Mouse (Mus musculus) kidney, embryonic 15.5 days (tissue): ENCODE data around the gene Phb2. TPM values are rescaled to one million over a fixed set of nuclear protein-coding genes. Genes with fewer than 3 reads are reported as not detected.
A peak's percentile ranks its signal among the peaks of the same experiment; 100 is the strongest.

Source experiments
- ATAC-seq: fragments of 200-750 bp; cut with Nextera tagmentation; replicated peaks from 2 replicates; pipeline ENCODE4 v1.8.0; 2017; ENCODE audit warnings: moderate TSS enrichment; ENCODE audit not compliant: low FRiP score
- H3K27ac ChIP-seq: fragments of 300-500 bp; sonication (generic); 2 replicates; pipeline ENCODE4 v1.5.1; 2015; ENCODE audit warnings: mild to moderate bottlenecking, inconsistent platforms
- H3K27me3 ChIP-seq: fragments of 300-500 bp; sonication (generic); 2 replicates; pipeline ENCODE4 v1.6.1; 2015; ENCODE audit warnings: inconsistent platforms
- H3K36me3 ChIP-seq: fragments of 300-500 bp; sonication (generic); 2 replicates; pipeline ENCODE4 v1.6.1; 2015; ENCODE audit warnings: inconsistent platforms
- H3K4me1 ChIP-seq: fragments of 300-500 bp; sonication (generic); 2 replicates; pipeline ENCODE4 v1.6.1; 2015; ENCODE audit warnings: inconsistent platforms
- H3K4me2 ChIP-seq: fragments of 300-500 bp; sonication (generic); 2 replicates; pipeline ENCODE4 v1.6.1; 2015; ENCODE audit warnings: moderate library complexity, mild to moderate bottlenecking, inconsistent platforms
- H3K4me3 ChIP-seq: fragments of 300-500 bp; sonication (generic); replicated peaks from 2 replicates; pipeline ENCODE4 v1.5.1; 2015; ENCODE audit warnings: mild to moderate bottlenecking, inconsistent platforms
- H3K9ac ChIP-seq: fragments of 300-500 bp; sonication (generic); 2 replicates; pipeline ENCODE4 v1.6.1; 2015; ENCODE audit warnings: mild to moderate bottlenecking, inconsistent platforms
- H3K9me3 ChIP-seq: fragments of 300-500 bp; sonication (generic); replicated peaks from 2 replicates; pipeline ENCODE4 v1.6.1; 2016; ENCODE audit warnings: inconsistent platforms
- WGBS: fragments of 180-500 bp; shearing (Covaris S2); methylation state at CpG from one replicate; pipeline ENCODE4 v1.1.7; 2015; ENCODE audit warnings: mixed read lengths; 5-methylcytosine and 5-hydroxymethylcytosine counted together
- polyA plus RNA-seq: library from polyadenylated mRNA; unstranded; fragments of >200 nt; fragmentation: Nextera tagmentation; extraction: Ambion mirVana; gene quantifications from 2 replicates; pipeline ENCODE4 v1.2.1, GENCODE M21; 2015

Gene Phb2
- polyA plus RNA-seq, 1 experiment from 2014 or later, result 401 TPM

GRCm38 (mm10) chr6:124696441-124697150, 15.5 kb upstream of the Phb2 start:
- Histone ChIP-seq H3K9ac (no peak overlapping the region), H3K36me3 (peaks cover 44% of the 10 kb centered on the region), H3K9me3 (no peaks in the 10 kb centered on the region), H3K4me1 (peaks cover 36% of the 10 kb centered on the region), H3K27ac (no peak overlapping the region), H3K4me2 (no peak overlapping the region), H3K27me3 (no peaks in the 10 kb centered on the region), H3K4me3 (no peak overlapping the region)
- ATAC-seq, result no peak
- 89% methylated on average over 7 of the region's 7 CpGs for WGBS

DNA sequence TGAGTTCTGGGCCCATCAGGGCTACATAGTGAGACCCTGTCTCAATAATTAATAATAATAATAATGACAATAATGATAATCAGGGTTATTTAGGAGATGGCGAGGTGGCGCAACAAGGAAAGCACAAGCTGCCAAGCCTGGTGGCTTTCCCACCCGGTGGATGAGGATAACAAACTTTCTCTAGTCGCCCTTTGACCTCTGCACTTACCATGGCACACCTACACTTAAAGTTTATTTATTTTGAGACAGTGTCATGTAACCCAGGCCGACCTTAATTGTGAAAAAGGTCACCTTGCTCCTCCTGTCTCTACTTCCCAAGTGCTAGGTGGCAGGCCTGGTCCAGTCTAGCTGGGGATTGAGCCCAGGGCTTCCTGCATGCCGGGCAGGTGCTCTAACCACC, 13.4 kb upstream of the Phb2 start:
- Histone ChIP-seq H3K9me3 (no peaks in the 10 kb centered on the region), H3K36me3 (peaks cover 65% of the 10 kb centered on the region), H3K4me3 (no peak overlapping the region), H3K27me3 (no peaks in the 10 kb centered on the region), H3K27ac (no peak overlapping the region), H3K9ac (no peak overlapping the region), H3K4me2 (no peak overlapping the region), H3K4me1 (peaks cover 27% of the 10 kb centered on the region)
- ATAC-seq, result no peak
- 74% methylated on average over 6 of the region's 6 CpGs for WGBS

- Histone ChIP-seq H3K27ac (no peak overlapping the region), H3K4me1 (peaks cover 21% of the 10 kb centered on the region), H3K9ac (no peak overlapping the region), H3K27me3 (no peaks in the 10 kb centered on the region), H3K9me3 (no peaks in the 10 kb centered on the region), H3K36me3 (peaks cover 71% of the 10 kb centered on the region), H3K4me2 (no peak overlapping the region), H3K4me3 (no peak overlapping the region)
- 83% methylated on average over 4 of the region's 4 CpGs for WGBS
- ATAC-seq, result no peak
Measured at GRCm38 (mm10) chr6:124699366-124699765, 12.8 kb upstream of the Phb2 start.

DNA sequence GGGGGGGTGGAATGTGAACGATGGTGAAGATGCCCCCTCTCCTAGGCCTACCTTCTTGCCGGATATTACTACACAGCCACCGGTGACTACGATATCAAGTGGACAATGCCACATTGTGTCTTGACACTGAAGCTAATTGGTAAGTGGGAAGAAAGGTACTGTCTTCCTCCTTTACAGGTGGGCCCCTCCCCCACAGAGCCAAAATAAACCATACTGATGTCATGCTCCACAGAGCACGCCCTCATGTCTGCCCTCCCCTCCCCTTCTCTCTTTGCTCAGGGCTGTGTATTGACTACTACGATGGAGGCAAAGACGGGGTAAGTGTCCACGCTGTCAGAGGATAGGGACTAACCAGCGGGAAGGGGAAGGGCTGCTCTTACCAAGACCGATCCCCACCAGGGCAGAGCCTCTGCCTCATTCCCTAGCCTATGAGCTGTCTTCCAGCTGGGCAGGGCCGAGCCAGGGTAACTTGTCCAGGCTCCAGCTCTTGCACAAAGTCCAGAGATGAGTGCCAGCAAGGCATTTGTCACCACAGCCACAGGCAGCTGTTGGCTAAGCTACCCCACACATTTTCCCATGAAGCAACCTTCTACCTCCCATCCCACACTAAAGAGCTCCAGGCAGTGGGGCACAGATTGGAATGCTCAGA, 12.1 kb upstream of the Phb2 start:
- no peaks in the 10 kb centered on the region for H3K9me3 ChIP-seq
- no peak overlapping the region for H3K4me2 ChIP-seq
- no peak overlapping the region for H3K9ac ChIP-seq
- peak overlapping the region; percentile 24; the same call in 1 of the 2 replicates for H3K27ac ChIP-seq
- peaks cover 15% of the 10 kb centered on the region for H3K4me1 ChIP-seq
- no peak overlapping the region for H3K4me3 ChIP-seq
- H3K27me3 ChIP-seq, result no peaks in the 10 kb centered on the region
- 67% methylated on average over 11 of the region's 11 CpGs for WGBS
- ATAC-seq, result peak; percentile 12; the same call in 1 of the 2 replicates
- H3K36me3 ChIP-seq, result peaks cover 79% of the 10 kb centered on the region

- H3K4me1 ChIP-seq, result peaks cover 15% of the 10 kb centered on the region
- no peaks in the 10 kb centered on the region for H3K9me3 ChIP-seq
- ATAC-seq, result no peak
- WGBS, result 71% methylated on average over 8 of the region's 8 CpGs
- H3K4me2 ChIP-seq, result no peak overlapping the region
- no peak overlapping the region for H3K4me3 ChIP-seq
- no peaks in the 10 kb centered on the region for H3K27me3 ChIP-seq
- no peak overlapping the region for H3K9ac ChIP-seq
- H3K27ac ChIP-seq, result no peak overlapping the region
- peaks cover 83% of the 10 kb centered on the region for H3K36me3 ChIP-seq
Measured at GRCm38 (mm10) chr6:124701338-124701737, 10.8 kb upstream of the Phb2 start.

GRCm38 (mm10) chr6:124702102-124702783, 9.9 kb upstream of the Phb2 start:
- peak; percentile 6; the same call in 1 of the 2 replicates for ATAC-seq
- WGBS, result 93% methylated on average over 17 of the region's 17 CpGs
- Histone ChIP-seq H3K36me3 (peaks cover 92% of the 10 kb centered on the region), H3K9ac (no peak overlapping the region), H3K4me1 (peaks cover 15% of the 10 kb centered on the region), H3K4me2 (no peak overlapping the region), H3K4me3 (no peak overlapping the region), H3K27me3 (no peaks in the 10 kb centered on the region), H3K9me3 (no peaks in the 10 kb centered on the region), H3K27ac (no peak overlapping the region)

- no peak overlapping the region for H3K9ac ChIP-seq
- H3K27me3 ChIP-seq, result no peaks in the 10 kb centered on the region
- peaks cover 97% of the 10 kb centered on the region for H3K36me3 ChIP-seq
- ATAC-seq, result peak; percentile 60
- H3K9me3 ChIP-seq, result no peaks in the 10 kb centered on the region
- H3K4me3 ChIP-seq, result no peak overlapping the region
- peaks cover 15% of the 10 kb centered on the region for H3K4me1 ChIP-seq
- H3K27ac ChIP-seq, result no peak overlapping the region
- 46% methylated on average over 3 of the region's 3 CpGs for WGBS
- H3K4me2 ChIP-seq, result no peak overlapping the region
Measured at GRCm38 (mm10) chr6:124702784-124703103, 9.4 kb upstream of the Phb2 start.

GRCm38 (mm10) chr6:124703789-124704188, 8.3 kb upstream of the Phb2 start:
- H3K9me3 ChIP-seq, result no peaks in the 10 kb centered on the region
- WGBS, result 74% methylated on average over 7 of the region's 7 CpGs
- H3K4me3 ChIP-seq, result no peak overlapping the region
- ATAC-seq, result no peak
- H3K27ac ChIP-seq, result no peak overlapping the region
- H3K27me3 ChIP-seq, result no peaks in the 10 kb centered on the region
- H3K4me1 ChIP-seq, result peaks cover 18% of the 10 kb centered on the region
- H3K36me3 ChIP-seq, result peaks cover 98% of the 10 kb centered on the region
- H3K4me2 ChIP-seq, result no peak overlapping the region
- no peak overlapping the region for H3K9ac ChIP-seq

DNA sequence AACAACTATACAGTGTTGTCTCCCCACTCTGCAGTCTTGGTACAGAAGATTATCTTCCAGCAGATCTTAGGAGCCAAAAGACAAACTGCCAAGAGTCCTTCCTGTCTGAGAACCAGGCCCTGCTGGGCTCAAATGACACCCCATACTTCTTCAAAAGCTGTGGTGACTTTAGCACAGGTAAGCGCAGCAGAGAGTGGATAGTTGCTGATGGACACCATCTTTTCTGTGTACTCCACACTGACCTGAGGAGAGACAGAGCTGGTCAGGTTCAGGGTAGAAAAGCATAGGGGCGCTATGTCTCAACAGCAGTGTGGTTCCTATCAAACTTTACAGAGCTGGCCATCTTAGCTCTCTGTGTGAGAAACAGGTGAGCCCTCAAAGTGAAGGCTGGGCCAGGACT, 7.7 kb upstream of the Phb2 start:
- ATAC-seq, result no peak
- Histone ChIP-seq H3K27me3 (no peaks in the 10 kb centered on the region), H3K9ac (no peak overlapping the region), H3K36me3 (peaks cover 97% of the 10 kb centered on the region), H3K4me3 (no peak overlapping the region), H3K27ac (no peak overlapping the region), H3K9me3 (no peaks in the 10 kb centered on the region), H3K4me1 (peaks cover 13% of the 10 kb centered on the region), H3K4me2 (no peak overlapping the region)
- 97% methylated on average over 2 of the region's 2 CpGs for WGBS

DNA sequence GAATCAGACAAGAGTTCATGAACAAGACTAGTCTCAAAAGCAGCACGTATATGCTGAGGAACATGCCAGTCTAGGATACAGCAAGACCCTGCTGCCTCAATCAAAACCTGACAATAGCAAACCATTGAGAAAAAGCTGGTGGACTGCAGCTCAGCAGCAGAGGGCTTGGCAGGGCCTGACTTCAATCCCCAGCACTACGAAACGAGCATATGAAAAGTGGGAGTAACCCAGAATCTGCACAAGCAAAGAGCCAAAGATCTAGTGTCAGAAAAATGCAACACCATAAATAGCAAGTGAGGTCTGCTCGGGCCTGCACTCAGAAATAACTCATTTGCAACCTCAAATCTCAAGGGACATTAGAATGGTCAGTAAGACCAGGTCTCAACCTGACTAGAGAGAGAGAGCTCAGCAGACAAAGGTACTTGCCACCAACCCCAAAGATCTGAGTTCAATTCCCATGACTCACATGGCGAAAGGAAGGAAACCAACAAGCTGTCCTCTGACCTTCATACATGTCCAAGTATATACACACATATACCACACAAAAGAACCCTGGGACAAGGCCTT, 6.0 kb upstream of the Phb2 start:
- 78% methylated on average over 5 of the region's 5 CpGs for WGBS
- H3K4me2 ChIP-seq, result no peak overlapping the region
- H3K27me3 ChIP-seq, result no peaks in the 10 kb centered on the region
- peaks cover 91% of the 10 kb centered on the region for H3K36me3 ChIP-seq
- H3K9me3 ChIP-seq, result no peaks in the 10 kb centered on the region
- H3K9ac ChIP-seq, result no peak overlapping the region
- no peak for ATAC-seq
- H3K4me1 ChIP-seq, result peaks cover 23% of the 10 kb centered on the region
- H3K27ac ChIP-seq, result no peak overlapping the region
- no peak overlapping the region for H3K4me3 ChIP-seq

GRCm38 (mm10) chr6:124708289-124708889, 3.7 kb upstream of the Phb2 start:
- no peaks in the 10 kb centered on the region for H3K9me3 ChIP-seq
- no peak overlapping the region for H3K9ac ChIP-seq
- no peaks in the 10 kb centered on the region for H3K27me3 ChIP-seq
- no peak overlapping the region for H3K4me3 ChIP-seq
- no peak for ATAC-seq
- 92% methylated on average over 10 of the region's 10 CpGs for WGBS
- peaks cover 69% of the 10 kb centered on the region for H3K36me3 ChIP-seq
- peaks cover 27% of the 10 kb centered on the region for H3K4me1 ChIP-seq
- H3K27ac ChIP-seq, result no peak overlapping the region
- no peak overlapping the region for H3K4me2 ChIP-seq

- H3K4me1 ChIP-seq, result peaks cover 39% of the 10 kb centered on the region
- 9% methylated on average over 11 of the region's 11 CpGs for WGBS
- peak overlapping the region; percentile 93 for H3K27ac ChIP-seq
- H3K4me3 ChIP-seq, result peak overlapping the region; percentile 80
- H3K36me3 ChIP-seq, result peaks cover 68% of the 10 kb centered on the region
- H3K27me3 ChIP-seq, result no peaks in the 10 kb centered on the region
- peak overlapping the region; percentile 79 for H3K4me2 ChIP-seq
- peak overlapping the region; percentile 78 for H3K9ac ChIP-seq
- H3K9me3 ChIP-seq, result no peaks in the 10 kb centered on the region
- ATAC-seq, result no peak
Measured at GRCm38 (mm10) chr6:124712918-124713317, 782 bp downstream of the Phb2 start.
